Mouse (Mus musculus): ENCODE data around the gene Nadsyn1. TPM values are rescaled to one million over a fixed set of nuclear protein-coding genes. Genes with fewer than 3 reads are reported as not detected.

Gene Nadsyn1
- 6.7 and 8.1 TPM in 2 replicates for polyA plus RNA-seq (2012; rRNA removed)

DNA sequence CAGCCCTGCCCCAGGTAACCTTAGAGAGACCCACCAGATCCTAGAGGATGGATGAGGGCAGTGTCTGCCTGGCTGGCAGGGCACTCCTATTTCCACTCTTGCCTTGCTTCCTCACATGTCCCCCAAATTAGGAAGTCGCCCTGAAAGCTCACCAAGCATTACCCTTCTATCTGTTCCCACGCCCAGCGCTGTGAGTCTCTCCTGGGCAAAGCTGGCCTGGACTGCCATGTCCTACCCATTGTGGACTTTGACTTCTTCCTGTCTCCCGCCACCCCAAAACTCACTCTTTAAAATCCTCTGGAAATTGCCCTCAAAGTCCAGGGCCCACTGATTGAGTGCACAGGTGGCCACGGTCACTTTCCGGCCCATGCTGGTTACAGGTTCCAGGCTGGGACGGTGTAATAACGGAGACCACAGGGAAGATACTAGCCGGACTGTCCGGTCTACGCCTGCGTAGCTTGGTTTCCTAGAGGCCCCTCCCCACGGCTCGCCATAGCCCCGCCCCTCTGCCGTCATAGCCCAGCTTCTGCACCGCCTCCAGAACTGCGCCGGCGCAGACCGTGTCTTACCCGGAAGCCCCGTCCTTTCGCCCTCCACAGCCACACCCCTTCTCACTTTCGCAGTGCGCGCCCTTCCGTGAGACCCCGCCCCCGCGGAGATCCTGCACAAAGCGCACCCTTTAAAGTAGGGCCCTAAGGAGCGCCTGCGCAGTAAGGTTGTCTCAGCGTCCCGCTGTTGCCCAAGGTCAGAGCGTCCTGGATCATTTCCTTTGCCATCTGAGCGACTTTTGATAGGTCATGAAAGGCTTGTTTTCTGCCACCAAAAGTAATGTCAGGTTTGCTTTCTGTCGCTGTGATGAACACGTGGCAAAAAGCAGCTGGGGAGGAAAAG lies at the start of gene Nadsyn1, which contains the start of gene Dhcr7:
Gene Nadsyn1 (minus strand): TSS at position 475 of the 891 bp plus-strand sequence.
Gene Dhcr7 (plus strand): TSS at position 771 of the 891 bp plus-strand sequence.

DNA sequence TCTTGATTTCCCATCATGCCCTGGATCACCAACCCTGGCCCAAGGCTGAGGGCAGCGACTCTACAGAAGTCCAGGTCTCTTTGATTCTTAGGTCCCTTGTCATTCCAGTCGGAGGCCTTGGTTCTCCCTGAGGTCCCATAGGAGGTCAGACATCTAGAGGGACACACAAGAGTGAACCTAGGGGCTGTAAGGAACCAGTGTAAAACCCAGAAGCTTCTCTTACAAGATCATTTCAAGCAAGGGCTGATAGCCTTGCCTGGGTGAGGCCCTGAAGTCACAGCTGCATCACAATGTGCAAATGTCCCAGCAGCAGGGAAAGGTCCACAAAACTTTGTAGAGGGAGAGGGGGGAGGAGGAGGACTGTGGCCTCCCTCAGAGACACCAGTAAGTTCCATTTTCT lies 43.9 kb upstream of the Nadsyn1 start, which contains the start of gene Gm498:
Gene Gm498 (plus strand): TSS at position 301 of the 400 bp plus-strand sequence.

DNA sequence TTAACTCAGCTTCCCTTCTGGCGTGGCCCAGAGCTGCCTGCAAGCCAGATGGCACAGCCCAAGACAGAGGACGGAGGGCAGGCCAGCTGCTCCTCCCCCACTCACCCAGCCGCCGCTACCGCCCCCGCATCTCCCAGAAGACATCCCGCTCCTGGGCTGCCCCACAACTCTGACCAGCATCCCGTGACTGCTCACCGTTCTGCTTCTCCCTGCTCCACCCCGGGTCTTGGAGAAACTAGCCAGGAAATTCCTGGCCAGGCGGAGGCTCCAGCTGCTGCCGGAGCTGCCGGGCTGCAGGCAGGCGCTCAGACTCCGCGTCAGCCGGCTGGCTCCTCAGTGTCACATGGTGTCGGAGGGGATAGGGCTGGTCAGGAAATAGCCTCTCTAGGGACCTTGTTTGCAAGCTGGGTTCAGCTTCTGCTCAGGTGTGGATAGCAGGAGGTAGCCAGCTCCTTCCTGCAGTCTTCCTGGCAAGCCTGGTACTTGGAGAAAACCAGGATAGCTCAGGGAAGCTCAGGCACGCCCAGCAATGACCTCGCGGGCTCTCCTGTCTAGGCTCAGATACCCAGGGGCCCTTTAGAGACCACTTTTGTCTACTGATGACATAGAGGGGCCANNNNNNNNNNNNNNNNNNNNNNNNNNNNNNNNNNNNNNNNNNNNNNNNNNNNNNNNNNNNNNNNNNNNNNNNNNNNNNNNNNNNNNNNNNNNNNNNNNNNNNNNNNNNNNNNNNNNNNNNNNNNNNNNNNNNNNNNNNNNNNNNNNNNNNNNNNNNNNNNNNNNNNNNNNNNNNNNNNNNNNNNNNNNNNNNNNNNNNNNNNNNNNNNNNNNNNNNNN lies 38.4 kb downstream of the Nadsyn1 start, which contains the start of gene Mrgpre:
Gene Mrgpre (minus strand): TSS at position 505 of the 834 bp plus-strand sequence.

DNA sequence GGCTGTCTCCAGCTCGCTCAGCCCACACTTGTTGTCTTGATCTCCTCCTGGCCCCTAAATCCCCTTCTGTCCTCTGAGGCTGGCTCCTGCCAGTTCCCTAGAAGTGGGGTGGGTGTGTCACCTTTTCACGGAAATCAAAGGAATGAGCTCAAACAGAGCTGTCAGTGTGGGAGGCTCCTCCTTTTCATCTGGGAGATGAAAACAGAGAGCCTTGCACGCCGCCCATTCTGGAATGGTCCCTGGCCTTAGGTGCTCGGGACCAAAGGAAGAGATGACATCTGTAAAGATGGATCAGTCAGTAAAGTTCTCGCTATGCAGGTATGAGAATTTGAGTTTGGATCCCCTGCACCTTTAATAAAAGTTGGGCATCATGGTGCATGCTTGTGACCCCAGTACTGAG lies 55.8 kb downstream of the Nadsyn1 start, which contains the start of gene Mrgprg:
Gene Mrgprg (minus strand): TSS at position 101 of the 400 bp plus-strand sequence.

DNA sequence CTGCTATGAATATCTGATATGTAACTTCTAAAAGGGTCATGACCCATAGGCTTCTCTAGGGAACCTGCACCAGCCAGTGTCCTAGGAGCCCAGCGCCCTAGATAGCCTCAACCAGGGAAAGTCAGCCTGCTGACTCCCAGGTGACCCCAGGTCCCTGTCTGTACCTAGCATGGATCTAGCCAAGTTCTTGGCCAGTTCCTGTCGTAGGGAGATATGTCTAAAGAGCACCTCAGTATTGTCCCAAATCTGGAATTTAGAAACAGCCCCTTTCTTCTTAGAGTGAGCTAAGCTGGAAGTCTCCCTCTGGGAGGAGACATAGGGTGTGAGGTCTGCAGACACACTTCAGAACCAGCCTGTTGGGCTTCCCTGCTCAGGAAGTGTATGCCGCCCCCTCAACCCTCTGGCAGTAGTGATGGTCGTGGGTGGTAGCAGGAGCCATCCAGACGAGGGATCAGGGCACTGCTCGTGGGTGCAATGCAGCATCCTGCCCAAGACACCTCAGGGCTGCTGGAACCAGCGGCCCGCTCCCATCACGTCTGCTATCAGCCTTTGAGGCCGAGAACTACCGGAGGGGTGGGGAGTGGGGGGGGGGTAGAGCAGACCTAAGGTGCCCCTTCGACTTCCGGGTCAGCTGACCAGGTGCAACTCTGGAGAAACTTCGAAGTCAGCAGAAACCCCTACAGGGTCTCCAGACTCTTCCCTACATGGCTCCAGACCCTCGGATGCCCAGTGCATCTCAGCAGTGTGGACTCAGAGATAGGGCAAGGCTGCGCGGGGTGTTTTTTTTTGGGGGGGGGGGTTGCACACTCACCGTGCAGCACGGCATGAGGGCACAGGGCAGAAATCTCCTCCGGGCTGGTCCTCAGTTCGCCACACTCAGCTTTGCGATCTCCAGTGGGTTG lies 66.3 kb downstream of the Nadsyn1 start, which contains the start of gene Osbpl5:
Gene Osbpl5 (minus strand): TSS at position 861 of the 902 bp plus-strand sequence.

Other genes with a start within 250 kb of the Nadsyn1 start
- gene Cars, start 222.8 kb downstream of the Nadsyn1 start, polyA plus RNA-seq (2012; rRNA removed) = 36.8 and 43.1 TPM in 2 replicates
- 0.27 and 0.39 TPM in 2 replicates for gene Tnfrsf26, start 194.1 kb downstream of the Nadsyn1 start, polyA plus RNA-seq (2012; rRNA removed)
- gene Tnfrsf22, start 173.2 kb downstream of the Nadsyn1 start, polyA plus RNA-seq (2012; rRNA removed) = 0.60 and 0.70 TPM in 2 replicates
- gene Tnfrsf23, start 137.0 kb downstream of the Nadsyn1 start, polyA plus RNA-seq (2012; rRNA removed) = 0.25 and 0.29 TPM in 2 replicates
- gene Osbpl5, start 65.9 kb downstream of the Nadsyn1 start, polyA plus RNA-seq (2012; rRNA removed) = 1.6 and 2.0 TPM in 2 replicates
- 0.03 TPM in 1 of 2 replicates, not detected in the other for gene Mrgprg, start 55.9 kb downstream of the Nadsyn1 start, polyA plus RNA-seq (2012; rRNA removed)
- 0.19 and 0.29 TPM in 2 replicates for gene Mrgpre, start 38.3 kb downstream of the Nadsyn1 start, polyA plus RNA-seq (2012; rRNA removed)
- 50.1 and 55.3 TPM in 2 replicates for gene Dhcr7, start 296 bp upstream of the Nadsyn1 start, polyA plus RNA-seq (2012; rRNA removed)
- not detected in 2 replicates for gene Gm498, start 44.0 kb upstream of the Nadsyn1 start, polyA plus RNA-seq (2012; rRNA removed)
- 0.31 and 0.38 TPM in 2 replicates for gene Shank2, start 179.1 kb upstream of the Nadsyn1 start, polyA plus RNA-seq (2012; rRNA removed)

All from liver, embryonic 14 days (tissue).